In genomic region chr7:6191376-6191775, GRCm38 (mm10) we compare ENCODE assay signal across 9 mouse cellular contexts. TPM values are rescaled to one million over a fixed set of nuclear protein-coding genes. Genes with fewer than 3 reads are reported as not detected.
DNase-seq lines count a peak whose midpoint lies in the region; ATAC-seq and TF ChIP-seq lines count a peak whose summit lies in the region.
"Had no signal": no experiment of that assay in that cellular context is flagged by ENCODE, and none has a peak within 500 bp of the region (broad histone marks: within the 10 kb centered on the region; RNA-seq: fewer than 3 reads in every experiment).

No protein-coding gene starts in this region.

- TF ChIP-seq CTCF in Patski (IDR thresholded peaks at IDR 0.05) = peak; percentile 79

- H3K27me3 ChIP-seq in Patski = peaks cover 3% of the 10 kb centered on the region

- intact Hi-C loops in gastrocnemius, postnatal 36 days (cut with DNase I) = loop anchor here (1.0 kb wide), 1 partner anchor 64 kb away; no protein-coding TSS in a partner anchor

- no peak for ATAC-seq in cerebellum, adult (ENCODE audit: insufficient number of reproducible peaks, low FRiP score, low TSS enrichment)
- ATAC-seq in Patski = peak; percentile 27

- POLR2A ChIA-PET in Patski (lab: Charles Lee) = no interaction called here

- CTCF ChIA-PET in Patski (lab: Charles Lee) = interaction anchor here (1.4 to 5.3 kb wide), 2 partner anchors 47 to 66 kb away, joined by 3 to 62 read pairs; no protein-coding TSS in a partner anchor

- in situ Hi-C loops in Patski (cut with MboI; ENCODE audit: low pct_unique_long_range_greater_than_20kb) = no loop called here

- DNase-seq in cerebellum, adult 11 months = peak; percentile 74
- no peak for DNase-seq in Patski (ENCODE audit: low read depth, low spot score)
- peak; percentile 84 to 92 for DNase-seq in cerebellum, postnatal 25 days
- peak; percentile 57 to 61 for DNase-seq in gastrocnemius, postnatal 36 days
- DNase-seq in layer of hippocampus, adult 8-10 months (ENCODE audit: low spot score in 2 of 2) = peak; percentile 45 to 84
- peak; percentile 48 to 77 for DNase-seq in lung, postnatal 4 days
- DNase-seq in spleen, postnatal 10 days (ENCODE audit: low spot score in 2 of 2) = peak; percentile 65 to 87

RNA-seq across cellular contexts. Expression of gene Galp, which starts 5.5 kb away (rescaled TPM):
- polyA plus RNA-seq in Patski (2021) = not detected
- total RNA-seq in gastrocnemius, postnatal 36 days (2021) = not detected
- not detected for total RNA-seq in layer of hippocampus, adult 8-10 months (2022)
- polyA plus RNA-seq: lung, embryonic 16.5 days had no signal

RNA-seq across cellular contexts. Expression of gene Zfp444, which starts 19.4 kb away (rescaled TPM):
- 30.6 TPM for polyA plus RNA-seq in Patski (2021)
- 1 to 10 TPM; 7.2 to 8.3 TPM for total RNA-seq in gastrocnemius, postnatal 36 days (2021)
- 10 to 100 TPM; 45.2 to 59.5 (median 54.9) TPM for total RNA-seq in layer of hippocampus, adult 8-10 months (2022)

RNA-seq across cellular contexts. Expression of gene Zscan5b, which starts 30.7 kb away (rescaled TPM):
- polyA plus RNA-seq in Patski (2021) = not detected
- not detected for total RNA-seq in gastrocnemius, postnatal 36 days (2021)
- total RNA-seq in layer of hippocampus, adult 8-10 months (2022) = not detected
- polyA plus RNA-seq: lung, embryonic 16.5 days had no signal

RNA-seq across cellular contexts. Expression of gene Zfp787, which starts 35.6 kb away (rescaled TPM):
- polyA plus RNA-seq in Patski (2021) = 31.1 TPM
- 10 to 100 TPM; 26.1 to 29.2 TPM for total RNA-seq in gastrocnemius, postnatal 36 days (2021)
- total RNA-seq in layer of hippocampus, adult 8-10 months (2022) = 10 to 100 TPM; 22.1 to 29.3 (median 27.7) TPM

Comparison
In these comparisons a context has a peak if more than half of its experiments do, and no peak if none do; other contexts are left out.
1. RNA of gene Zfp444, which starts 19.4 kb away (total RNA-seq): 45.2 to 59.5 TPM in layer of hippocampus, adult 8-10 months; 7.2 to 8.3 TPM in gastrocnemius, postnatal 36 days; every median in the first group is over 4 times any median in the second.